Mouse (Mus musculus) small intestine, adult 2 months (tissue): ENCODE measurements around the gene Wasf3. TPM values are rescaled to one million over a fixed set of nuclear protein-coding genes. Genes with fewer than 3 reads are reported as not detected.

Source experiments
- H3K27ac ChIP-seq: fragments of 200-500 bp; 2 replicates; pipeline ENCODE4 v1.5.1; 2012; ENCODE audit warnings: low read depth, low read length, control low read depth, inconsistent platforms; ENCODE audit not compliant: insufficient read depth
- H3K27me3 ChIP-seq: fragments of 200-500 bp; 2 replicates; pipeline ENCODE4 v1.6.1; 2012; ENCODE audit warnings: mild to moderate bottlenecking, moderate library complexity, low read length, inconsistent platforms; ENCODE audit not compliant: control insufficient read depth, insufficient read depth
- H3K36me3 ChIP-seq: fragments of 200-500 bp; 2 replicates; pipeline ENCODE4 v1.6.1; 2012; ENCODE audit warnings: mild to moderate bottlenecking, low read length, control low read depth, inconsistent platforms; ENCODE audit not compliant: control insufficient read depth, insufficient read depth
- H3K4me1 ChIP-seq: fragments of 200-500 bp; 2 replicates; pipeline ENCODE4 v1.6.1; 2012; ENCODE audit warnings: low read length, inconsistent platforms, mixed read lengths; ENCODE audit not compliant: control insufficient read depth, insufficient read depth, insufficient read length
- H3K4me3 ChIP-seq: fragments of 200-500 bp; 2 replicates; pipeline ENCODE4 v1.5.1; 2012; ENCODE audit warnings: low read depth, mild to moderate bottlenecking, control low read depth, inconsistent platforms, low read length, moderate library complexity
- CTCF ChIP-seq: fragments of 200-500 bp; IDR thresholded peaks from 2 replicates; pipeline ENCODE4 v1.5.1; 2012; ENCODE audit warnings: low read depth, mild to moderate bottlenecking, control low read depth, inconsistent platforms, low read length, moderate library complexity, mixed read lengths; ENCODE audit not compliant: insufficient replicate concordance, insufficient read length; ENCODE audit errors: extremely low read depth
- POLR2A ChIP-seq: fragments of 200-500 bp; IDR thresholded peaks from 2 replicates; pipeline ENCODE4 v1.6.1; 2012; ENCODE audit warnings: low read depth, mild to moderate bottlenecking, control low read depth, inconsistent platforms, low read length, moderate library complexity
- WGBS: fragments of 180-500 bp; shearing (Covaris S2); methylation state at CpG from one replicate; pipeline ENCODE4 v1.1.7; 2018; 5-methylcytosine and 5-hydroxymethylcytosine counted together
- polyA plus RNA-seq: library from polyadenylated mRNA; depleted of rRNA; stranded (reverse); fragments of >200 nt; gene quantifications from 2 replicates; pipeline ENCODE4 v1.2.3, GENCODE M21; 2012

The Wasf3 gene
- polyA plus RNA-seq, 1 experiment = 0.86 TPM

GRCm38 (mm10) chr5:146402311-146402710 lies 17.5 kb downstream of the Wasf3 start:
- TF ChIP-seq POLR2A (no peak), CTCF (no peak)
- Histone ChIP-seq H3K4me1 (no peaks in the 10 kb centered on the region), H3K27ac (no peak overlapping the region), H3K4me3 (no peak overlapping the region), H3K27me3 (no peaks in the 10 kb centered on the region), H3K36me3 (no peaks in the 10 kb centered on the region)
- 80% methylated on average over 11 of the region's 11 CpGs for WGBS

- no peak overlapping the region for H3K4me3 ChIP-seq
- H3K36me3 ChIP-seq = no peaks in the 10 kb centered on the region
- no peaks in the 10 kb centered on the region for H3K4me1 ChIP-seq
- no peaks in the 10 kb centered on the region for H3K27me3 ChIP-seq
- 46% methylated on average over 2 of the region's 2 CpGs for WGBS
- TF ChIP-seq CTCF = no peak
- no peak for TF ChIP-seq POLR2A
- H3K27ac ChIP-seq = no peak overlapping the region
Measured at GRCm38 (mm10) chr5:146403923-146404322, 19.1 kb downstream of the Wasf3 start.

GRCm38 (mm10) chr5:146406133-146406532 lies 21.3 kb downstream of the Wasf3 start:
- Histone ChIP-seq H3K4me3 (no peak overlapping the region), H3K36me3 (no peaks in the 10 kb centered on the region), H3K27me3 (no peaks in the 10 kb centered on the region), H3K4me1 (no peaks in the 10 kb centered on the region), H3K27ac (no peak overlapping the region)
- TF ChIP-seq POLR2A (no peak), CTCF (no peak)
- WGBS = 97% methylated on average over 1 of the region's 1 CpGs

- H3K27me3 ChIP-seq = no peaks in the 10 kb centered on the region
- TF ChIP-seq POLR2A (no peak), CTCF (no peak)
- H3K4me1 ChIP-seq = no peaks in the 10 kb centered on the region
- WGBS = 37% methylated on average over 3 of the region's 3 CpGs
- H3K4me3 ChIP-seq = no peak overlapping the region
- no peaks in the 10 kb centered on the region for H3K36me3 ChIP-seq
- H3K27ac ChIP-seq = no peak overlapping the region
Measured at GRCm38 (mm10) chr5:146407791-146408190, 23.0 kb downstream of the Wasf3 start.

GRCm38 (mm10) chr5:146408604-146409003 lies 23.8 kb downstream of the Wasf3 start:
- 82% methylated on average over 8 of the region's 8 CpGs for WGBS
- Histone ChIP-seq H3K27me3 (no peaks in the 10 kb centered on the region), H3K36me3 (no peaks in the 10 kb centered on the region), H3K27ac (no peak overlapping the region), H3K4me1 (no peaks in the 10 kb centered on the region), H3K4me3 (no peak overlapping the region)
- TF ChIP-seq POLR2A = no peak
- TF ChIP-seq CTCF = no peak

- H3K4me1 ChIP-seq = 0 out of 2 replicates have a peak, but pooled peaks cover 3% of the 10 kb centered on the region
- H3K36me3 ChIP-seq = no peaks in the 10 kb centered on the region
- 81% methylated on average over 4 of the region's 4 CpGs for WGBS
- TF ChIP-seq CTCF (no peak), POLR2A (no peak)
- no peaks in the 10 kb centered on the region for H3K27me3 ChIP-seq
- H3K27ac ChIP-seq = no peak overlapping the region
- H3K4me3 ChIP-seq = no peak overlapping the region
Measured at GRCm38 (mm10) chr5:146410821-146411220, 26.0 kb downstream of the Wasf3 start.

GRCm38 (mm10) chr5:146412743-146413430 lies 28.1 kb downstream of the Wasf3 start:
- 0 out of 2 replicates have a peak, but pooled peaks cover 3% of the 10 kb centered on the region for H3K4me1 ChIP-seq
- TF ChIP-seq CTCF = no peak
- TF ChIP-seq POLR2A = no peak
- no peak overlapping the region for H3K4me3 ChIP-seq
- no peak overlapping the region for H3K27ac ChIP-seq
- no peaks in the 10 kb centered on the region for H3K36me3 ChIP-seq
- H3K27me3 ChIP-seq = no peaks in the 10 kb centered on the region
- 68% methylated on average over 15 of the region's 15 CpGs for WGBS
